Mouse (Mus musculus): ENCODE measurements around the gene Cox8b.

- no peak for TF ChIP-seq POLR2A (IDR thresholded peaks at IDR 0.05; ENCODE audit: low read depth, low read length)
- TF ChIP-seq CTCF (IDR thresholded peaks at IDR 0.05; ENCODE audit: extremely low read depth, insufficient read depth, insufficient read length, insufficient replicate concordance): no peak
These were observed at the start of gene Cox8b for GRCm38 (mm10) chr7:140900220-140900619.

Data from spleen, adult 2 months (tissue).